Mouse (Mus musculus) kidney, embryonic 14.5 days (tissue): ENCODE measurements around the gene Baz2b. TPM values are rescaled to one million over a fixed set of nuclear protein-coding genes. Genes with fewer than 3 reads are reported as not detected.

Experiments used
- ATAC-seq: fragments of 200-750 bp; cut with Nextera tagmentation; 2 replicates; pipeline ENCODE4 v1.8.0; 2017; ENCODE audit warnings: moderate number of reproducible peaks, mild to moderate bottlenecking, moderate TSS enrichment, moderate library complexity; ENCODE audit not compliant: low FRiP score, low TSS enrichment
- H3K27ac ChIP-seq: fragments of 300-500 bp; sonication (generic); 2 replicates; pipeline ENCODE4 v1.5.1; 2014; ENCODE audit warnings: low read depth, mild to moderate bottlenecking, low read length, moderate library complexity, mixed read lengths
- H3K27me3 ChIP-seq: fragments of 300-500 bp; sonication (generic); 2 replicates; pipeline ENCODE4 v1.6.1; 2014; ENCODE audit warnings: mild to moderate bottlenecking, low read length; ENCODE audit not compliant: control insufficient read depth, insufficient read depth
- H3K36me3 ChIP-seq: fragments of 300-500 bp; sonication (generic); 2 replicates; pipeline ENCODE4 v1.6.1; 2014; ENCODE audit warnings: low read length, mixed read lengths; ENCODE audit not compliant: control insufficient read depth, insufficient read depth
- H3K4me1 ChIP-seq: fragments of 300-500 bp; sonication (generic); 2 replicates; pipeline ENCODE4 v1.6.1; 2014; ENCODE audit warnings: low read length, mixed read lengths; ENCODE audit not compliant: control insufficient read depth, insufficient read depth
- H3K4me2 ChIP-seq: fragments of 300-500 bp; sonication (generic); replicated peaks from 2 replicates; pipeline ENCODE4 v1.6.1; 2014; ENCODE audit warnings: low read depth, mild to moderate bottlenecking, low read length
- H3K4me3 ChIP-seq: fragments of 300-500 bp; sonication (generic); 2 replicates; pipeline ENCODE4 v1.5.1; 2014; ENCODE audit warnings: mild to moderate bottlenecking, low read length
- H3K9ac ChIP-seq: fragments of 300-500 bp; sonication (generic); 2 replicates; pipeline ENCODE4 v1.6.1; 2014; ENCODE audit warnings: low read depth, mild to moderate bottlenecking, low read length, moderate library complexity
- H3K9me3 ChIP-seq: fragments of 300-500 bp; sonication (generic); 2 replicates; pipeline ENCODE4 v1.6.1; 2016; ENCODE audit warnings: low read length; ENCODE audit not compliant: control insufficient read depth
- WGBS: fragments of 180-500 bp; shearing (Covaris S2); extraction: QIAGEN DNeasy Blood & Tissue Kit; methylation state at CpG from one replicate; pipeline ENCODE4 v1.1.7; 2014; 5-methylcytosine and 5-hydroxymethylcytosine counted together
- polyA plus RNA-seq: library from polyadenylated mRNA; unstranded; fragments of >200 nt; fragmentation: Nextera tagmentation; extraction: Ambion mirVana; gene quantifications from 2 replicates; pipeline ENCODE4 v1.2.1, GENCODE M21; 2014

Gene Baz2b
- polyA plus RNA-seq, 1 experiment from 2014 or later, result 70.4 TPM

GRCm38 (mm10) chr2:60049351-60049750 is 160.3 kb downstream of the Baz2b start:
- Histone ChIP-seq H3K9ac (no peak overlapping the region), H3K36me3 (no peaks in the 10 kb centered on the region), H3K4me1 (no peaks in the 10 kb centered on the region), H3K9me3 (no peaks in the 10 kb centered on the region), H3K27me3 (no peaks in the 10 kb centered on the region), H3K27ac (no peak overlapping the region), H3K4me3 (no peak overlapping the region), H3K4me2 (no peak overlapping the region)
- no peak for ATAC-seq
- WGBS, result 97% methylated on average over 9 of the region's 9 CpGs

- Histone ChIP-seq H3K9ac (no peak overlapping the region), H3K4me3 (no peak overlapping the region), H3K27ac (no peak overlapping the region), H3K4me2 (no peak overlapping the region), H3K27me3 (no peaks in the 10 kb centered on the region), H3K36me3 (no peaks in the 10 kb centered on the region), H3K4me1 (no peaks in the 10 kb centered on the region), H3K9me3 (no peaks in the 10 kb centered on the region)
- no peak for ATAC-seq
- 54% methylated on average over 1 of the region's 1 CpGs for WGBS
These were observed 163.6 kb downstream of the Baz2b start for GRCm38 (mm10) chr2:60045995-60046394.

GRCm38 (mm10) chr2:60044988-60045387 is 164.7 kb downstream of the Baz2b start:
- Histone ChIP-seq H3K9ac (no peak overlapping the region), H3K4me1 (no peaks in the 10 kb centered on the region), H3K27ac (no peak overlapping the region), H3K27me3 (no peaks in the 10 kb centered on the region), H3K9me3 (no peaks in the 10 kb centered on the region), H3K4me3 (no peak overlapping the region), H3K4me2 (no peak overlapping the region), H3K36me3 (no peaks in the 10 kb centered on the region)
- ATAC-seq, result no peak

GRCm38 (mm10) chr2:60044540-60044939 is 165.1 kb downstream of the Baz2b start:
- no peak for ATAC-seq
- Histone ChIP-seq H3K4me2 (no peak overlapping the region), H3K9me3 (no peaks in the 10 kb centered on the region), H3K4me1 (no peaks in the 10 kb centered on the region), H3K9ac (no peak overlapping the region), H3K4me3 (no peak overlapping the region), H3K27me3 (no peaks in the 10 kb centered on the region), H3K27ac (no peak overlapping the region), H3K36me3 (no peaks in the 10 kb centered on the region)
- WGBS, result 81% methylated on average over 2 of the region's 2 CpGs

GRCm38 (mm10) chr2:60042699-60043098 is 166.9 kb downstream of the Baz2b start:
- Histone ChIP-seq H3K9me3 (no peaks in the 10 kb centered on the region), H3K36me3 (no peaks in the 10 kb centered on the region), H3K4me1 (no peaks in the 10 kb centered on the region), H3K4me2 (no peak overlapping the region), H3K27ac (no peak overlapping the region), H3K27me3 (no peaks in the 10 kb centered on the region), H3K4me3 (no peak overlapping the region), H3K9ac (no peak overlapping the region)
- 64% methylated on average over 12 of the region's 12 CpGs for WGBS
- ATAC-seq, result peak; percentile 39; the same call in 1 of the 2 replicates

GRCm38 (mm10) chr2:60041485-60042274 is 168.0 kb downstream of the Baz2b start:
- no peak overlapping the region for H3K9ac ChIP-seq
- H3K4me2 ChIP-seq, result no peak overlapping the region
- H3K4me3 ChIP-seq, result no peak overlapping the region
- H3K27me3 ChIP-seq, result no peaks in the 10 kb centered on the region
- no peaks in the 10 kb centered on the region; the same call in 1 of the 2 replicates for H3K4me1 ChIP-seq
- no peak overlapping the region for H3K27ac ChIP-seq
- 92% methylated on average over 4 of the region's 4 CpGs for WGBS
- no peaks in the 10 kb centered on the region for H3K9me3 ChIP-seq
- no peak for ATAC-seq
- no peaks in the 10 kb centered on the region for H3K36me3 ChIP-seq

- Histone ChIP-seq H3K4me3 (no peak overlapping the region), H3K9ac (no peak overlapping the region), H3K27ac (no peak overlapping the region), H3K4me2 (no peak overlapping the region), H3K4me1 (no peaks in the 10 kb centered on the region; the same call in 1 of the 2 replicates), H3K36me3 (no peaks in the 10 kb centered on the region), H3K27me3 (no peaks in the 10 kb centered on the region), H3K9me3 (no peaks in the 10 kb centered on the region)
- ATAC-seq, result no peak
- WGBS, result 87% methylated on average over 3 of the region's 3 CpGs
These were observed 169.5 kb downstream of the Baz2b start for GRCm38 (mm10) chr2:60040162-60040561.

GRCm38 (mm10) chr2:60037011-60037551 is 172.6 kb downstream of the Baz2b start:
- Histone ChIP-seq H3K9me3 (no peaks in the 10 kb centered on the region), H3K4me3 (peak overlapping the region; percentile 32), H3K27me3 (no peaks in the 10 kb centered on the region), H3K4me1 (no peaks in the 10 kb centered on the region; the same call in 1 of the 2 replicates), H3K4me2 (peak overlapping the region; percentile 42), H3K27ac (no peak overlapping the region), H3K9ac (no peak overlapping the region), H3K36me3 (no peaks in the 10 kb centered on the region)
- whole genome bisulfite sequencing, result 19% methylated on average over 19 of the region's 19 CpGs
- ATAC-seq, result no peak

GRCm38 (mm10) chr2:60036361-60036760 is 173.3 kb downstream of the Baz2b start:
- Histone ChIP-seq H3K27me3 (no peaks in the 10 kb centered on the region), H3K4me2 (no peak overlapping the region), H3K36me3 (no peaks in the 10 kb centered on the region), H3K9me3 (no peaks in the 10 kb centered on the region), H3K9ac (no peak overlapping the region), H3K27ac (no peak overlapping the region), H3K4me3 (no peak overlapping the region), H3K4me1 (no peaks in the 10 kb centered on the region; the same call in 1 of the 2 replicates)
- WGBS, result 69% methylated on average over 3 of the region's 3 CpGs
- no peak for ATAC-seq
